Mouse (Mus musculus) small intestine, adult 2 months (tissue): ENCODE data around the gene Lhx1.

ENCODE experiments used
- CTCF ChIP-seq: fragments of 200-500 bp; IDR thresholded peaks from 2 replicates; pipeline ENCODE4 v1.5.1; 2012; ENCODE audit warnings: low read depth, mild to moderate bottlenecking, control low read depth, inconsistent platforms, low read length, moderate library complexity, mixed read lengths; ENCODE audit not compliant: insufficient replicate concordance, insufficient read length; ENCODE audit errors: extremely low read depth
- POLR2A ChIP-seq: fragments of 200-500 bp; IDR thresholded peaks from 2 replicates; pipeline ENCODE4 v1.6.1; 2012; ENCODE audit warnings: low read depth, mild to moderate bottlenecking, control low read depth, inconsistent platforms, low read length, moderate library complexity

- TF ChIP-seq CTCF: no peak
- no peak for TF ChIP-seq POLR2A
These were observed 38.0 kb upstream of the Lhx1 start for GRCm38 (mm10) chr11:84563360-84563759.
